Mouse (Mus musculus) ES-Bruce4 (cell line): ENCODE results near the gene Apoc1.

Experiments used
- CTCF ChIP-seq: IDR thresholded peaks from one replicate; pipeline ENCODE4 v1.8.1; 2011; ENCODE audit warnings: low read depth, low read length
- POLR2A ChIP-seq: IDR thresholded peaks from one replicate; pipeline ENCODE4 v1.8.1; 2011; ENCODE audit warnings: low read length; ENCODE audit not compliant: insufficient read depth

- no peak for TF ChIP-seq POLR2A
- no peak for TF ChIP-seq CTCF
These were observed 13.6 kb downstream of the Apoc1 start for GRCm38 (mm10) chr7:19678901-19679300.
